Mouse (Mus musculus) myocyte (in vitro differentiated cells): ENCODE measurements around the gene Cfap221.

Experiments
- MAX ChIP-seq: IDR thresholded peaks from one replicate; pipeline ENCODE4 v1.6.1; 2011; ENCODE audit warnings: low read depth, mild to moderate bottlenecking, control low read depth
- MYOD1 ChIP-seq, 3 experiments: IDR thresholded peaks; one replicate each; pipeline ENCODE4 v1.6.1; 2011; ENCODE audit warnings: control low read depth in 2 of 3, low read depth in 2 of 3, mild to moderate bottlenecking in 2 of 3, moderate library complexity in 1 of 3; ENCODE audit not compliant: insufficient read length in 2 of 3, control insufficient read depth in 1 of 3
- MYOG ChIP-seq, 3 experiments: IDR thresholded peaks; one replicate each; pipeline ENCODE4 v1.6.1; 2011; ENCODE audit warnings: control low read depth in 2 of 3, low read depth in 2 of 3, mild to moderate bottlenecking in 2 of 3; ENCODE audit not compliant: insufficient read length in 2 of 3, control insufficient read depth in 1 of 3, insufficient read depth in 1 of 3
- POLR2A ChIP-seq: IDR thresholded peaks from one replicate; pipeline ENCODE4 v1.6.1; 2011; ENCODE audit warnings: low read depth, mild to moderate bottlenecking, control low read depth, moderate library complexity; ENCODE audit not compliant: insufficient read length
- POLR2AphosphoS2 ChIP-seq: IDR thresholded peaks from one replicate; pipeline ENCODE4 v1.6.1; 2011; ENCODE audit warnings: low read depth, control low read depth; ENCODE audit not compliant: insufficient read length
- TCF12 ChIP-seq: IDR thresholded peaks from one replicate; pipeline ENCODE4 v1.6.1; 2011; ENCODE audit warnings: mild to moderate bottlenecking, control low read depth; ENCODE audit not compliant: poor library complexity, insufficient read depth, severe bottlenecking
- TCF3 ChIP-seq: IDR thresholded peaks from one replicate; pipeline ENCODE4 v1.6.1; 2011; ENCODE audit warnings: low read depth, control low read depth; ENCODE audit not compliant: insufficient read length
- USF1 ChIP-seq: IDR thresholded peaks from one replicate; pipeline ENCODE4 v1.6.1; 2011; ENCODE audit warnings: low read depth, mild to moderate bottlenecking, control low read depth, moderate library complexity

- TF ChIP-seq MAX (no peak), POLR2A (no peak), TCF3 (no peak), POLR2AphosphoS2 (no peak), USF1 (no peak), MYOG (IDR thresholded peaks at IDR 0.05; ENCODE audit: control insufficient read depth in 1 of 3, insufficient read depth in 1 of 3, insufficient read length in 2 of 3, low read depth in 2 of 3) (no peak), TCF12 (no peak), MYOD1 (IDR thresholded peaks at IDR 0.05; ENCODE audit: control insufficient read depth in 1 of 3, insufficient read length in 2 of 3, low read depth in 2 of 3) (no peak)
Observed at GRCm38 (mm10) chr1:119907206-119907748, 89.8 kb downstream of the Cfap221 start.
